In the genomic region with DNA sequence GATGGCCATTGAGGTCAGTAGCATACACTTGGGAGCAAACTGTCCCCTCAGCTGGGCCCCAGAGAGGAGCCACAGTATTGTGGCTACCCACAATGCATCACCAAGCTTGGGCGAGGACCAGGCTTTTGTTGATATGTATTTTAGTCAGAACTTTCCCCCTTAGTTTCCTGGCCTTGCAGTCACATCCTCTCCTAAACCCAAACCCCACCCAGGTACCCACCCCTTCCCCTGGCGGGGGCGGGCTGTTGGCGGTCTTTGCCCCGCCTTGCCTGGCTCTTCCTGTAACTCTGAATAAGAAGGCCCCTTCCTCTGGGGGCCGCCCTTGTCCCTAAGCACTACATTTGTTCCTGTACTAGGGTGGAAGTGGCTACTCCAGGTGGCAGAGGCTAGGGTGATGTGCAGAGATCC, we compare ENCODE assay signal across 9 mouse cellular contexts. TPM values are rescaled to one million over a fixed set of nuclear protein-coding genes. Genes with fewer than 3 reads are reported as not detected.
DNase-seq lines count a peak whose midpoint lies in the region; ATAC-seq and TF ChIP-seq lines count a peak whose summit lies in the region.
"Had no signal": no experiment of that assay in that cellular context is flagged by ENCODE, and none has a peak within 500 bp of the region (broad histone marks: within the 10 kb centered on the region; RNA-seq: fewer than 3 reads in every experiment).

No protein-coding gene starts in this region.

- H3K4me3 ChIP-seq in CH12.LX (replicated peaks in 1 of 3; ENCODE audit: low read depth in 2 of 3, low read length in 2 of 3, poor library complexity in 1 of 3) = peak overlapping the region; percentile 56 to 65 (median 59)
- peak overlapping the region; percentile 18 for H3K4me3 ChIP-seq in liver, postnatal 0 days (ENCODE audit: low read depth, low read length)
- H3K4me3 ChIP-seq in forebrain, embryonic 14.5 days (ENCODE audit: low read depth, low read length) = no peak overlapping the region
- H3K4me3 ChIP-seq: neural tube, embryonic 13.5 days had no signal

- in situ Hi-C loops in CH12.LX (cut with MboI; ENCODE audit: low pct_ligation_motif_present, low pct_unique_long_range_greater_than_20kb, low sequenced_read_pairs) = loop anchor here (5.0 kb wide), 3 partner anchors 36 to 261 kb away; no protein-coding TSS in a partner anchor

- dilution Hi-C loops in CH12.LX (cut with MboI; ENCODE audit: extremely low pct_ligation_motif_present, extremely low pct_unique_long_range_greater_than_20kb, low sequenced_read_pairs) = no loop called here

- 16% methylated on average over 6 of the region's 6 CpGs for WGBS in liver, postnatal 0 days (ENCODE audit: insufficient replicate concordance)
- WGBS in forebrain, embryonic 14.5 days = 43% methylated on average over 6 of the region's 6 CpGs

- TF ChIP-seq CTCF in CH12.LX (conservative IDR thresholded peaks at IDR 0.05 in 1 of 2, IDR thresholded peaks at IDR 0.05 in 1 of 2; ENCODE audit: low read depth in 2 of 2, low read length in 2 of 2) = peak in 1 of 2 experiments; percentile 65; a peak in 2 of 4 replicates
- TF ChIP-seq CTCF in liver, postnatal 0 days (IDR thresholded peaks at IDR 0.05; ENCODE audit: low read depth) = peak; percentile 44

- DNase-seq in CH12.LX (ENCODE audit: extremely low read depth) = peak; percentile 95
- peak; percentile 82 for DNase-seq in c-Kit-positive CD71-negative TER-119-negative erythroid progenitor cells, embryonic 14.5 days (ENCODE audit: low read depth)
- DNase-seq in liver, postnatal 0 days = peak; percentile 81
- peak; percentile 64 to 72 for DNase-seq in spleen, postnatal 14 days (ENCODE audit: low spot score in 2 of 2)
- DNase-seq in forebrain, embryonic 14.5 days (ENCODE audit: low spot score) = no peak
- DNase-seq in urinary bladder, postnatal 4 days (ENCODE audit: low spot score in 2 of 2) = no peak
- no peak for DNase-seq in cerebellum, postnatal 25 days

- ATAC-seq in hematopoietic stem cell, adult 5-6 weeks (replicated peaks in 1 of 2; ENCODE audit: insufficient read depth in 1 of 2, low FRiP score in 2 of 2, low TSS enrichment in 1 of 2, low read depth in 1 of 2, poor library complexity in 2 of 2, severe bottlenecking in 2 of 2) = peak; percentile 79 to 87
- ATAC-seq in liver, postnatal 0 days = peak; percentile 22
- no peak for ATAC-seq in forebrain, embryonic 14.5 days

- peak overlapping the region; percentile 86 for H3K4me2 ChIP-seq in CH12.LX (ENCODE audit: insufficient read depth, low read depth, poor library complexity, severe bottlenecking)
- H3K4me2 ChIP-seq in liver, postnatal 0 days (ENCODE audit: low read depth, low read length) = peak overlapping the region; percentile 58
- H3K4me2 ChIP-seq in forebrain, embryonic 14.5 days (ENCODE audit: low read length) = no peak overlapping the region
- H3K4me2 ChIP-seq: neural tube, embryonic 13.5 days had no signal

- no peaks in the 10 kb centered on the region for H3K9me3 ChIP-seq in CH12.LX (replicated peaks; ENCODE audit: low read length)
- H3K9me3 ChIP-seq in liver, postnatal 0 days (ENCODE audit: low read length) = no peaks in the 10 kb centered on the region
- no peaks in the 10 kb centered on the region for H3K9me3 ChIP-seq in forebrain, embryonic 14.5 days (replicated peaks; ENCODE audit: control insufficient read depth, low read length)
- H3K9me3 ChIP-seq: neural tube, embryonic 13.5 days had no signal

- peak; percentile 52 for TF ChIP-seq RAD21 in CH12.LX (IDR thresholded peaks at IDR 0.05; ENCODE audit: low read depth, low read length)

- no peak; the same call in 1 of the 2 replicates for TF ChIP-seq EP300 in CH12.LX (IDR thresholded peaks at IDR 0.05; ENCODE audit: low read length)
- TF ChIP-seq EP300 in liver, postnatal 0 days (IDR thresholded peaks at IDR 0.05; ENCODE audit: low read depth) = no peak

- H3K36me3 ChIP-seq in CH12.LX (replicated peaks in 1 of 2; ENCODE audit: control insufficient read depth in 1 of 2, insufficient read depth in 1 of 2, low read length in 1 of 2) = peaks cover 4 to 29% of the 10 kb centered on the region in 2 experiments
- H3K36me3 ChIP-seq in liver, postnatal 0 days (replicated peaks; ENCODE audit: insufficient read depth, low read length) = no peaks in the 10 kb centered on the region
- H3K36me3 ChIP-seq in forebrain, embryonic 14.5 days (ENCODE audit: control insufficient read depth, insufficient read depth, low read length) = no peaks in the 10 kb centered on the region
- H3K36me3 ChIP-seq: neural tube, embryonic 13.5 days had no signal

- H3K79me2 ChIP-seq in CH12.LX (replicated peaks; ENCODE audit: control insufficient read depth, extremely low read depth, insufficient read depth, poor library complexity, severe bottlenecking) = no peaks in the 10 kb centered on the region

- H3K27me3 ChIP-seq in CH12.LX (replicated peaks) = no peaks in the 10 kb centered on the region
- peaks cover 3% of the 10 kb centered on the region; the same call in 1 of the 2 replicates for H3K27me3 ChIP-seq in liver, postnatal 0 days (ENCODE audit: insufficient read depth, low read length)
- H3K27me3 ChIP-seq in forebrain, embryonic 14.5 days (replicated peaks; ENCODE audit: control insufficient read depth, insufficient read depth, low read length) = peaks cover 23% of the 10 kb centered on the region

- peaks cover 30 to 49% of the 10 kb centered on the region in 2 experiments for H3K4me1 ChIP-seq in CH12.LX (ENCODE audit: control insufficient read depth in 1 of 2, insufficient read depth in 2 of 2)
- peaks cover 51% of the 10 kb centered on the region for H3K4me1 ChIP-seq in liver, postnatal 0 days (ENCODE audit: insufficient read depth)
- peaks cover 2% of the 10 kb centered on the region; the same call in 1 of the 2 replicates for H3K4me1 ChIP-seq in forebrain, embryonic 14.5 days (ENCODE audit: control insufficient read depth, insufficient read depth, low read length)

- peak overlapping the region; percentile 82 for H3K27ac ChIP-seq in CH12.LX (ENCODE audit: insufficient read depth, low read depth)
- H3K27ac ChIP-seq in liver, postnatal 0 days (ENCODE audit: low read depth) = peak overlapping the region; percentile 84
- H3K27ac ChIP-seq in forebrain, embryonic 14.5 days (ENCODE audit: low read depth, low read length) = no peak overlapping the region
- H3K27ac ChIP-seq: neural tube, embryonic 13.5 days had no signal

- peak overlapping the region; percentile 30 for H3K9ac ChIP-seq in CH12.LX (ENCODE audit: insufficient read depth, low read depth)
- H3K9ac ChIP-seq in liver, postnatal 0 days (replicated peaks) = peak overlapping the region; percentile 47
- no peak overlapping the region for H3K9ac ChIP-seq in forebrain, embryonic 14.5 days (ENCODE audit: low read length)
- H3K9ac ChIP-seq: neural tube, embryonic 13.5 days had no signal

- peak; percentile 65; the same call in 1 of the 2 replicates for TF ChIP-seq POLR2A in CH12.LX (IDR thresholded peaks at IDR 0.05; ENCODE audit: low read depth, low read length)

TF ChIP-seq in CH12.LX, 34 proteins besides CTCF, POLR2A, EP300 and RAD21 (continues in another document):
- peak; percentile 71 for TF ChIP-seq SIN3A (IDR thresholded peaks at IDR 0.05; ENCODE audit: low read length)
- no peak for TF ChIP-seq MYC (IDR thresholded peaks at IDR 0.05; ENCODE audit: low read depth, low read length)
- TF ChIP-seq ZMIZ1 (IDR thresholded peaks at IDR 0.05; ENCODE audit: low read depth, low read length) = no peak
- peak; percentile 23; the same call in 1 of the 2 replicates for TF ChIP-seq TCF12 (IDR thresholded peaks at IDR 0.05; ENCODE audit: low read depth, low read length)
- no peak for TF ChIP-seq ZNF384 (IDR thresholded peaks at IDR 0.05; ENCODE audit: low read depth, low read length)
- no peak for TF ChIP-seq PAX5 (IDR thresholded peaks at IDR 0.05; ENCODE audit: low read length)
- 0 out of 2 replicates have a peak, but pooled peaks have one; percentile 6 for TF ChIP-seq MAFK (IDR thresholded peaks at IDR 0.05; ENCODE audit: insufficient replicate concordance, low read length)
- no peak for TF ChIP-seq E2F4 (IDR thresholded peaks at IDR 0.05; ENCODE audit: insufficient replicate concordance, low read depth, low read length)

RNA-seq across cellular contexts. Expression of a gene that starts 3.7 kb away (rescaled TPM):
- total RNA-seq in CH12.LX (2012; rRNA removed) = 12.9 and 19.2 TPM in 2 replicates
- total RNA-seq in CH12.LX (2014; rRNA removed) = 13.2 and 15.6 TPM in 2 replicates
- polyA plus RNA-seq in CH12.LX (2012; ENCODE audit: insufficient read length, low read depth) = 15.2 and 16.1 TPM in 2 replicates
- total RNA-seq in hematopoietic stem cell, adult 5-6 weeks (2017) = 22.0 and 32.5 TPM in 2 replicates
- 18.0 and 20.1 TPM in 2 replicates for polyA plus RNA-seq in liver, postnatal 0 days (2015; fragmentation: Nextera tagmentation; extraction: Ambion mirVana)
- 2.4 and 2.5 TPM in 2 replicates for polyA plus RNA-seq in forebrain, embryonic 14.5 days (2014; fragmentation: Nextera tagmentation; extraction: Ambion mirVana)

RNA-seq across cellular contexts. Expression of a gene that starts 18.6 kb away (rescaled TPM):
- total RNA-seq in CH12.LX (2012; rRNA removed) (52.8 and 63.1 TPM in 2 replicates), CH12.LX (2014; rRNA removed) (23.9 and 25.3 TPM in 2 replicates)
- 37.8 and 38.0 TPM in 2 replicates for polyA plus RNA-seq in CH12.LX (2012; ENCODE audit: insufficient read length, low read depth)
- 1.2 and 2.3 TPM in 2 replicates for total RNA-seq in hematopoietic stem cell, adult 5-6 weeks (2017)
- polyA plus RNA-seq in liver, postnatal 0 days (2015; fragmentation: Nextera tagmentation; extraction: Ambion mirVana) = 1.4 and 1.5 TPM in 2 replicates
- not detected in 2 replicates for polyA plus RNA-seq in forebrain, embryonic 14.5 days (2014; fragmentation: Nextera tagmentation; extraction: Ambion mirVana)

RNA-seq across cellular contexts. Expression of a gene that starts 21.0 kb away (rescaled TPM):
- total RNA-seq in CH12.LX (2012; rRNA removed) (0.04 TPM in 2 replicates), CH12.LX (2014; rRNA removed) (not detected in 2 replicates)
- not detected in 2 replicates for polyA plus RNA-seq in CH12.LX (2012; ENCODE audit: insufficient read length, low read depth)
- total RNA-seq in hematopoietic stem cell, adult 5-6 weeks (2017) = not detected in 2 replicates
- 1.4 and 1.8 TPM in 2 replicates for polyA plus RNA-seq in liver, postnatal 0 days (2015; fragmentation: Nextera tagmentation; extraction: Ambion mirVana)
- 0.10 TPM in 1 of 2 replicates, not detected in the other for polyA plus RNA-seq in forebrain, embryonic 14.5 days (2014; fragmentation: Nextera tagmentation; extraction: Ambion mirVana)

RNA-seq across cellular contexts. Expression of a gene that starts 25.5 kb away (rescaled TPM):
- total RNA-seq in CH12.LX (2012; rRNA removed) = 10.6 and 12.0 TPM in 2 replicates
- total RNA-seq in CH12.LX (2014; rRNA removed) = 2.5 and 2.9 TPM in 2 replicates
- polyA plus RNA-seq in CH12.LX (2012; ENCODE audit: insufficient read length, low read depth) = 22.9 and 33.5 TPM in 2 replicates
- 6.4 and 9.6 TPM in 2 replicates for total RNA-seq in hematopoietic stem cell, adult 5-6 weeks (2017)
- 57.9 and 71.0 TPM in 2 replicates for polyA plus RNA-seq in liver, postnatal 0 days (2015; fragmentation: Nextera tagmentation; extraction: Ambion mirVana)
- 81.2 and 82.1 TPM in 2 replicates for polyA plus RNA-seq in forebrain, embryonic 14.5 days (2014; fragmentation: Nextera tagmentation; extraction: Ambion mirVana)

RNA-seq across cellular contexts. Expression of a gene that starts 35.7 kb away (rescaled TPM):
- 11.2 and 13.1 TPM in 2 replicates for total RNA-seq in CH12.LX (2012; rRNA removed)
- 0.70 and 0.91 TPM in 2 replicates for total RNA-seq in CH12.LX (2014; rRNA removed)
- polyA plus RNA-seq in CH12.LX (2012; ENCODE audit: insufficient read length, low read depth) = 2.9 TPM in 2 replicates
- 4.1 and 6.6 TPM in 2 replicates for total RNA-seq in hematopoietic stem cell, adult 5-6 weeks (2017)
- 0.15 and 0.34 TPM in 2 replicates for polyA plus RNA-seq in liver, postnatal 0 days (2015; fragmentation: Nextera tagmentation; extraction: Ambion mirVana)
- 29.1 and 29.5 TPM in 2 replicates for polyA plus RNA-seq in forebrain, embryonic 14.5 days (2014; fragmentation: Nextera tagmentation; extraction: Ambion mirVana)

Comparison
In these comparisons a context has a peak if more than half of its experiments do, and no peak if none do; other contexts are left out.
1. DNase-seq: peak in CH12.LX (single experiment), c-Kit-positive CD71-negative TER-119-negative erythroid progenitor cells, embryonic 14.5 days (single experiment), liver, postnatal 0 days (single experiment) and spleen, postnatal 14 days (2 of 2); none in forebrain, embryonic 14.5 days (single experiment), urinary bladder, postnatal 4 days (0 of 2) and cerebellum, postnatal 25 days (0 of 2).
2. RNA of a gene that starts 18.6 kb away (polyA plus RNA-seq): 37.8 to 38.0 TPM in CH12.LX; 1.4 to 1.5 TPM in liver, postnatal 0 days and not detected in forebrain, embryonic 14.5 days; every median in the first group is over 10 times any median in the second.